8 mouse cellular contexts compared by ENCODE assay signal in genomic region chr15:62566106-62566511, GRCm38 (mm10).
DNase-seq lines count a peak whose midpoint lies in the region; ATAC-seq lines count a peak whose summit lies in the region.

No protein-coding gene starts in this region.

- no peaks in the 10 kb centered on the region for H3K36me3 ChIP-seq in liver, embryonic 11.5 days (ENCODE audit: control insufficient read depth, insufficient read depth, low read length)
- H3K36me3 ChIP-seq in kidney, embryonic 14.5 days (ENCODE audit: control insufficient read depth, insufficient read depth, low read length), result no peaks in the 10 kb centered on the region
- H3K36me3 ChIP-seq in midbrain, embryonic 14.5 days (ENCODE audit: control insufficient read depth, insufficient read depth, low read length), result no peaks in the 10 kb centered on the region

- no peak overlapping the region for H3K4me3 ChIP-seq in liver, embryonic 11.5 days (ENCODE audit: low read depth, low read length)
- no peak overlapping the region for H3K4me3 ChIP-seq in kidney, embryonic 14.5 days (ENCODE audit: low read length)
- H3K4me3 ChIP-seq in midbrain, embryonic 14.5 days (replicated peaks; ENCODE audit: low read depth, low read length), result no peak overlapping the region

- no peaks in the 10 kb centered on the region for H3K9me3 ChIP-seq in liver, embryonic 11.5 days (ENCODE audit: control insufficient read depth, low read length)
- no peaks in the 10 kb centered on the region for H3K9me3 ChIP-seq in kidney, embryonic 14.5 days (ENCODE audit: control insufficient read depth, low read length)
- H3K9me3 ChIP-seq in midbrain, embryonic 14.5 days (ENCODE audit: control insufficient read depth, low read length), result no peaks in the 10 kb centered on the region

- ATAC-seq in liver, embryonic 11.5 days (replicated peaks; ENCODE audit: low FRiP score), result no peak
- ATAC-seq in kidney, embryonic 14.5 days (ENCODE audit: low FRiP score, low TSS enrichment), result peak; percentile 46; the same call in 1 of the 2 replicates
- peak; percentile 60; the same call in 1 of the 2 replicates for ATAC-seq in midbrain, embryonic 14.5 days (ENCODE audit: low FRiP score, low TSS enrichment)
- ATAC-seq in megakaryocyte, adult 5-6 weeks (ENCODE audit: poor library complexity, severe bottlenecking), result no peak

- no peak overlapping the region for H3K9ac ChIP-seq in liver, embryonic 11.5 days (ENCODE audit: low read depth, low read length)
- H3K9ac ChIP-seq in kidney, embryonic 14.5 days (ENCODE audit: low read depth, low read length), result no peak overlapping the region
- no peak overlapping the region for H3K9ac ChIP-seq in midbrain, embryonic 14.5 days (replicated peaks; ENCODE audit: low read length)

- H3K4me2 ChIP-seq in liver, embryonic 11.5 days, result no peak overlapping the region
- H3K4me2 ChIP-seq in kidney, embryonic 14.5 days (replicated peaks; ENCODE audit: low read depth, low read length), result no peak overlapping the region
- H3K4me2 ChIP-seq in midbrain, embryonic 14.5 days (ENCODE audit: low read length), result no peak overlapping the region

- no peak overlapping the region for H3K27ac ChIP-seq in liver, embryonic 11.5 days (ENCODE audit: low read depth, low read length)
- no peak overlapping the region for H3K27ac ChIP-seq in kidney, embryonic 14.5 days (ENCODE audit: low read depth, low read length)
- H3K27ac ChIP-seq in midbrain, embryonic 14.5 days (replicated peaks; ENCODE audit: low read depth, low read length), result no peak overlapping the region

- H3K27me3 ChIP-seq in liver, embryonic 11.5 days (replicated peaks; ENCODE audit: control insufficient read depth, insufficient read depth, low read length), result no peaks in the 10 kb centered on the region
- no peaks in the 10 kb centered on the region for H3K27me3 ChIP-seq in kidney, embryonic 14.5 days (ENCODE audit: control insufficient read depth, insufficient read depth, low read length)
- no peaks in the 10 kb centered on the region for H3K27me3 ChIP-seq in midbrain, embryonic 14.5 days (ENCODE audit: control insufficient read depth, insufficient read depth, low read length)

- peak; percentile 9 for DNase-seq in liver
- no peak for DNase-seq in liver, embryonic 11.5 days (ENCODE audit: low spot score)
- DNase-seq in embryo, embryonic 11.5 days (ENCODE audit: low read depth, low spot score), result peak; percentile 11
- DNase-seq in heart, adult 9 months (ENCODE audit: low spot score in 2 of 2), result peak; percentile 33 to 48
- peak; percentile 83 for DNase-seq in midbrain, embryonic 14.5 days
- DNase-seq in cerebellum, postnatal 36 days, result no peak

- H3K4me1 ChIP-seq in liver, embryonic 11.5 days (replicated peaks; ENCODE audit: control insufficient read depth, insufficient read depth, low read length), result no peaks in the 10 kb centered on the region
- no peaks in the 10 kb centered on the region for H3K4me1 ChIP-seq in kidney, embryonic 14.5 days (ENCODE audit: control insufficient read depth, insufficient read depth, low read length)
- H3K4me1 ChIP-seq in midbrain, embryonic 14.5 days (ENCODE audit: control insufficient read depth, insufficient read depth, low read length), result no peaks in the 10 kb centered on the region

- WGBS in liver, embryonic 11.5 days, result 28% methylated on average over 7 of the region's 7 CpGs
- 12% methylated on average over 7 of the region's 7 CpGs for WGBS in kidney, embryonic 14.5 days
- 7% methylated on average over 7 of the region's 7 CpGs for WGBS in midbrain, embryonic 14.5 days

Comparison
In these comparisons a context has a peak if more than half of its experiments do, and no peak if none do; other contexts are left out.
1. DNase-seq: peak in liver (single experiment), embryo, embryonic 11.5 days (single experiment), heart, adult 9 months (2 of 2) and midbrain, embryonic 14.5 days (single experiment); none in liver, embryonic 11.5 days (single experiment) and cerebellum, postnatal 36 days (0 of 2).
2. ATAC-seq: peak in kidney, embryonic 14.5 days (single experiment) and midbrain, embryonic 14.5 days (single experiment); none in liver, embryonic 11.5 days (single experiment) and megakaryocyte, adult 5-6 weeks (single experiment).